Mouse (Mus musculus): Measurements from ENCODE around the gene Cramp1l.

Cramp1l gene

GRCm38 (mm10) chr17:25015655-25016291 is at the start of gene Cramp1l, which contains the start of gene Ift140:
TSS of gene Cramp1l (minus strand) at chr17:25015788.
TSS of gene Ift140 (plus strand) at chr17:25016085.
- DNase-seq = peak; percentile 99

- no peak for DNase-seq
Measured at GRCm38 (mm10) chr17:25065189-25065588, 49.6 kb upstream of the Cramp1l start.

- no peak for DNase-seq
Measured at GRCm38 (mm10) chr17:25064351-25064750, 48.8 kb upstream of the Cramp1l start.

- peak; percentile 31 for DNase-seq
Measured at GRCm38 (mm10) chr17:25063872-25064271, 48.3 kb upstream of the Cramp1l start.

GRCm38 (mm10) chr17:25063261-25063660 is 47.7 kb upstream of the Cramp1l start:
- DNase-seq = no peak

- no peak for DNase-seq
Measured at GRCm38 (mm10) chr17:25057041-25057440, 41.5 kb upstream of the Cramp1l start.

- no peak for DNase-seq
Measured at GRCm38 (mm10) chr17:25053274-25053673, 37.7 kb upstream of the Cramp1l start.

- DNase-seq = no peak
Measured at GRCm38 (mm10) chr17:25047143-25047542, 31.6 kb upstream of the Cramp1l start.

- DNase-seq = no peak
Measured at GRCm38 (mm10) chr17:25045281-25045680, 29.7 kb upstream of the Cramp1l start.

GRCm38 (mm10) chr17:25044879-25045278 is 29.3 kb upstream of the Cramp1l start:
- DNase-seq = no peak

- peak; percentile 42 for DNase-seq
Measured at GRCm38 (mm10) chr17:25036183-25036582, 20.6 kb upstream of the Cramp1l start.

GRCm38 (mm10) chr17:25016292-25017132 is 924 bp upstream of the Cramp1l start:
- peak; percentile 84 for DNase-seq

- DNase-seq = peak; percentile 62
Measured at GRCm38 (mm10) chr17:25014841-25015570, 582 bp downstream of the Cramp1l start.

GRCm38 (mm10) chr17:25013606-25014501 is 1.7 kb downstream of the Cramp1l start:
- DNase-seq = peak; percentile 69

- DNase-seq = no peak
Measured at GRCm38 (mm10) chr17:25007480-25007879, 8.1 kb downstream of the Cramp1l start.

- no peak for DNase-seq
Measured at GRCm38 (mm10) chr17:25005102-25005501, 10.5 kb downstream of the Cramp1l start.

- no peak for DNase-seq
Measured at GRCm38 (mm10) chr17:24994721-24995120, 20.9 kb downstream of the Cramp1l start.

- no peak for DNase-seq
Measured at GRCm38 (mm10) chr17:24987221-24987620, 28.4 kb downstream of the Cramp1l start.

GRCm38 (mm10) chr17:24960852-24961715 is 54.5 kb downstream of the Cramp1l start:
- DNase-seq = peak; percentile 12

GRCm38 (mm10) chr17:24960135-24960851 is 55.3 kb downstream of the Cramp1l start, which contains the start of gene Jpt2:
TSS of gene Jpt2 (minus strand) at chr17:24960689.
- DNase-seq = peak; percentile 99
